Mouse (Mus musculus) CD4-positive naive resting alpha-beta T cell, adult 76 days (primary cell): ENCODE data around the gene Gm17604. TPM values are rescaled to one million over a fixed set of nuclear protein-coding genes. Genes with fewer than 3 reads are reported as not detected.

Experiments used
- total RNA-seq: library from RNA; stranded (reverse); gene quantifications from one replicate; pipeline ENCODE4 v1.2.4, GENCODE M21; 2023

The Gm17604 gene
- total RNA-seq = not detected

DNA sequence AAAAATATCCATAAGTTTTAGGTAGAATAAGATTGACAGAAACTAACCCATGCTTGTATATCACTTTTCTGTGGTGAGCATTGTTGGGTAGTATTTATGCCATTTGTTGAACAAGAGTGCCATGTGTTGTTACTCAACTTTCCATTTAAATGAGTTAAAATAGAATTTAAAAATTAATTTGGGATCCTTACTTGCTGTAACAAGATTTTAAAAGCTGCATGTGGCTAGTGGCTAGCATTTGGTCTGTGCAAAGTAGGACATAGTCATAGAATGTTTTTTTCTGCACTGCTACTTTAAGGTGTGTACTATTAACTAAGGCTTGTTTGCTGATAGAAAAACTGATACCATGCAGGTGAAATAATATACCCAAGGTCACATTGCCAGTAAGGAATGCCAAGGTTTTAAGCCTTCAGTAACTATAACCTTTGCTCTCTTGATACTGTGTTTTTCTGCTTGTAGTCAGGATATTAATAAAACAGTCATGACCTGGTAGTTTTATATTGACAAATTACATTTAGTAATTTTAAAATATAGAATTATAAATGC, at the start of gene Gm17604:
Gene Gm17604 (minus strand): TSS at position 51 of the 546 bp plus-strand sequence.

DNA sequence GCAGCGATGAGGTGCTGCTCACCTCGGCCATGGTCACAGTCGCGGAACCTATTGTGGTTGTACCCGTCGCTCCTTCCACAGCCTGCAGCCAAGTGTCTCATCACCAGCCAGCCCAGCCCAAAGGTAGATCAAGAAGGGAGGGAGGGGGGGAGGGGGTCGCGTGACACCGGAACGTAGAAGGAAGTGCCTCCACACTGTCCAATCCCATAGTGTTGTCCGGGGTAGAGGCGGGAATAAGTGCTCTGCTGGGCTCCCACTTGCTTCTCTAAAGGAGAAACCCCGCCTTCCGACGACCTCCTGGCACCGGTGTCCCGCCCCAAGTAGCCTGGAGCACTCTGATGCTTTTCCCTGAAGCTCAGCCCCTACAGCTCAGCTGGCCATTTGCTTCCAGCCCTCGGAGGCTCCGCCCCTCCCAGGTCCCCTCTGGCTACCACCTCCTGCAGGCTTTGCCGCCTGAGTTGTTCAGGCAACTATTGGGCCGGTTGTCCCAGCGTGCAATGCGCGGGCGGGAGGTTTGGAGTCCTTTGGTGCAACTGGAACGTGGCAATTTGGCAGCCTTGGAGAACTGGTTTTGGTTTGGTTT, 24.3 kb downstream of the Gm17604 start, which contains the start of the genes Mospd2 and Fancb:
Gene Mospd2 (minus strand): TSS at position 183 of the 583 bp plus-strand sequence.
Gene Fancb (plus strand): TSS at position 400 of the 583 bp plus-strand sequence.

Other genes with a start within 250 kb of the Gm17604 start
- gene Mospd2, start 24.5 kb downstream of the Gm17604 start, total RNA-seq = 15.2 TPM
- 2.6 TPM for gene Fancb, start 24.2 kb downstream of the Gm17604 start, total RNA-seq